Mouse (Mus musculus): ENCODE measurements around the gene Asf1b. TPM values are rescaled to one million over a fixed set of nuclear protein-coding genes. Genes with fewer than 3 reads are reported as not detected.
"Not testable (repeated sequence)": the region's sequence is repeated elsewhere in the genome, so short reads cannot be mapped to it uniquely, and the experiment has no call there.

Asf1b gene
- total RNA-seq, 2 experiments from 2014 or later: 9.2 to 12.1 TPM

DNA sequence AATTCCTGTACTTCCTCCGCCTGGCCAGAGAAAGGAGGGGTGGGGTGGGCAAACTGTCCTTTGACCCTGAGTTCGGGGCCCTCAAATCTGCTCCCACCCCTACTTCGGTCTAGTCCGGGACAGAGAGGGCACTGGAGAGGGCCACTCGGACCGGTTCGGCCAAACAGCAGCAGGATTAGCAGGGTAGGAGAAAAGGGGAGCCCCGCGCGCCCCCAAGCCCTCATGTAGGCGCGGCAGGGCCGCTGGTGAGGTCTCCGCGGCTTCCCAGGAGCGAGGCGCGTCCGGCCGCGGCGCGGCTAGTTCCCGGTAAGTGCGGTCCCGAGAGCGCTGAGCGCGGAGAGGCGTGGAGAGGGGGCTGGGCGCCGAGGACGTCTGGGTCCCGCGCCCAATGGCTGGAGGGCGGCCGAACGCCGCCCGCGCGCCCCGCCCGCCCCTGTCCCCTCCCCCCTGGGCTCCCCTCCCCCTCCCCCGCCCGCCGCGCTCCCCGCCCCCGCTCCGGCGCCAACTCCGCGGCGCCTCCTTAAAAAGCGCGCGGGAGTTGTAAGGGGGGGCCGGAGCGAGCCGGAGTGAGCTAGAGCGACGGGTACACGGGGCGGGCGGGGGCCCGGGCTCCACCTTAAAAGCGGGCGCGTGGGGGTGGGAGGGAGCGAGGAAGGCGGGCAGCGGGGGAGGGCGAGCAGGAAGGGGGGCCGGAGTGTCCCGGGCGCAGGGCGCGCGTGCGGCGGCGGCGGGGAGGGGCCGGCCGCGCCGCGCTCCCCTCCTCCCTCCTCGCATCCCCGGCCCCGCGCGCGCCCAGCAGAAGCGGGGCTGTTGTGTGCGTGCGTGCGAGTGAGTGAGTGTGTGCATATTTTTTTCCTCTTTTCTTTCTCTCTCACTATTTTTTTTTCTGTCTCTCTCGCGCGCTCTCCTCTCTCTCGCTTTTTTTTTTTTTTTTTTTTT, 41.5 kb downstream of the Asf1b start:
- DNase-seq: peak; percentile 94

GRCm38 (mm10) chr8:83997511-83998141, 42.3 kb downstream of the Asf1b start, which contains the start of gene Samd1:
Gene Samd1, plus strand, starts transcription at chr8:83997672.
- peak; percentile 68 for DNase-seq

DNA sequence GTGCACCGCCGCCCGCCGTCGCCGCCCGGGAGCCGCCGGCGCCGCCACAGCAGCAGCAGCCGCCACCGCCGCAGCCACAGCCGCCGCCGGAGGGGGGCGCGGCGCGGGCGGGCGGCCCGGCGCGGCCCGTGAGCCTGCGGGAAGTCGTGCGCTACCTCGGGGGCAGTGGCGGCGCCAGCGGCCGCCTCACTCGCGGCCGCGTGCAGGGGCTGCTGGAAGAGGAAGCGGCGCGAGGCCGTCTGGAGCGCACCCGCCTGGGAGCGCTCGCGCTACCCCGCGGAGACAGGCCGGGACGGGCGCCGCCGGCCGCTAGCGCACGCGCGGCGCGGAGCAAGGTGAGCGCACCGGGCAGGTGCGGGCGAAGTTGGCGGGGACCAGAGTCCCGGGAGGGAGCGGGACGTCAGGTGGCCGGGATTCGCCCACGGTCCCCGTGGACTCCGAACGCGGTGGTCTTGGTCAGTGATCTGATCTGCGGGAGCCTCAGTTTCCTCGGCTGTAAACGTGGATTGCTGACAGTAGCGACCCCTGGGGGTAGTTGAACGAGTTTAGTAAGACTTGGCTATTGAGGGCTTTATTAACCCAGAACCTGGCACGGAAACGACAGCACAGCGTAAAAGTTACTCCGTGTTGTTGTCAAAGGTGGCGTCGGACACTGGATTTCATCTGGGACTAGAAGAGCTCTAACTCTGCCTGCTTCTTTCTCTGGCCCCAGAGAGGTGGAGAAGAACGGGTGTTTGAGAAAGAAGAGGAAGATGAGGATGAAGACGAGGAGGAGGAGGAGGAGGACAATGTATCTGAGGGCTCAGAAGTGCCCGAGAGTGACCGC, 43.1 kb downstream of the Asf1b start:
- peak; percentile 68 for DNase-seq

- DNase-seq: peak; percentile 27
Observed at GRCm38 (mm10) chr8:83999057-83999705, 43.9 kb downstream of the Asf1b start.

DNA sequence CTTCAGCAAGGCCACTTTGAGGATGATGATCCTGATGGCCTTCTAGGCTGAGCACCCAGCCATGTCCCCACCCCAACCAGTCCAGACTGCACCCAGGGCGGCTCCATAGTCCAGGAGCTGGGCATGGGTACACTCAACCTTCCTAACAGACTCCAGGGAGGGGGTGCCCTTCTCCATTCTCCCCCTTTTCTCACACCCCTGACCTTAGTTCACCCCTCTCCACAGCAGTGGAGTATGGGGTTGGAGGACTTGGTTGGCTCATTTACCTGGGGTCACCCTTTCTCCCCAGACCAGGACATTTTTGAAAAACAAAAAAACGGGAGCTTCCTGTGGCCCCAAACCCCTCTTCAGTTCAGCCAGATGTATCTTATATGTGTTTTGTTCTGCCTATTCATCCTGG, 44.5 kb downstream of the Asf1b start:
- no peak for DNase-seq

- no peak for DNase-seq
Observed at GRCm38 (mm10) chr8:84001281-84002000, 46.1 kb downstream of the Asf1b start, which contains the start of gene 1700067K01Rik. Gene 1700067K01Rik, plus strand, starts transcription at chr8:84001502.

- no peak for DNase-seq
Observed at GRCm38 (mm10) chr8:84002957-84003611, 47.8 kb downstream of the Asf1b start.

- no peak for DNase-seq
Observed at GRCm38 (mm10) chr8:84003612-84004246, 48.4 kb downstream of the Asf1b start.

DNA sequence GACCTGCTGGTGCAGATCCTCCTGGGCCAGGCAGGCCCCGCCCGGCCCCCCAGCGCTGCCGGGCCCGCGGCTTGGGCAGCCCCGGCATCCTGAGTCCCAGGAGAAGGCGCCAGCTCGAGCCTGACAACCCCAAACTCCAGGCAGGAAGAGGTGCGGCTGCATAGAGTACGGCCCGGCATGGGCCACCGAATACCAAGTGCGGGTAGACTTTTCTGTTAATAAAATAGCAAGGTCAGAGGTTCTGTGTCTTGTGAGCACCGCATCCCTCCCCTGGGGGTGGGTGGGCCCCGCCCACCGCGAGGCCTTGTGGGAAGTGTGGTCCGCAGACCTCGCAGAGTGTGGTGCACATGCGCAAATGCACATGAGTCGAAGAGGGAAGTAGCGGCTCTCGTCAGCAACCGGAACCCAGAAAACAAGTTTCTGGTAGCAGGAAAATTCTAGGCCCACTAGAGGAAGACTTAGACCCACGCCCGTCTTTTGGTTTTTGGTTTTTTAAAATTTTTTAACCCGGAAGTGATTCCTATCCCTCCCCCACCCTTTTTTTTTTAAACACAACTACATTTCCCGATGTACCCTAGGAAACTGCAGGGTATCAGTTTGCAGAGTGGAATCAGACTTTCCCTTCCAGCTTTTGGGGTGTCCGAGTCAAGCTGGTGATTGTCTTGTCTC, 49.4 kb downstream of the Asf1b start:
- peak; percentile 96 for DNase-seq

GRCm38 (mm10) chr8:84005502-84005901, 50.2 kb downstream of the Asf1b start:
- not testable (repeated sequence) for DNase-seq

GRCm38 (mm10) chr8:84008362-84008761, 53.1 kb downstream of the Asf1b start:
- DNase-seq: peak; percentile 28

- peak; percentile 94 for DNase-seq
Observed at GRCm38 (mm10) chr8:84009876-84010275, 54.6 kb downstream of the Asf1b start.

DNA sequence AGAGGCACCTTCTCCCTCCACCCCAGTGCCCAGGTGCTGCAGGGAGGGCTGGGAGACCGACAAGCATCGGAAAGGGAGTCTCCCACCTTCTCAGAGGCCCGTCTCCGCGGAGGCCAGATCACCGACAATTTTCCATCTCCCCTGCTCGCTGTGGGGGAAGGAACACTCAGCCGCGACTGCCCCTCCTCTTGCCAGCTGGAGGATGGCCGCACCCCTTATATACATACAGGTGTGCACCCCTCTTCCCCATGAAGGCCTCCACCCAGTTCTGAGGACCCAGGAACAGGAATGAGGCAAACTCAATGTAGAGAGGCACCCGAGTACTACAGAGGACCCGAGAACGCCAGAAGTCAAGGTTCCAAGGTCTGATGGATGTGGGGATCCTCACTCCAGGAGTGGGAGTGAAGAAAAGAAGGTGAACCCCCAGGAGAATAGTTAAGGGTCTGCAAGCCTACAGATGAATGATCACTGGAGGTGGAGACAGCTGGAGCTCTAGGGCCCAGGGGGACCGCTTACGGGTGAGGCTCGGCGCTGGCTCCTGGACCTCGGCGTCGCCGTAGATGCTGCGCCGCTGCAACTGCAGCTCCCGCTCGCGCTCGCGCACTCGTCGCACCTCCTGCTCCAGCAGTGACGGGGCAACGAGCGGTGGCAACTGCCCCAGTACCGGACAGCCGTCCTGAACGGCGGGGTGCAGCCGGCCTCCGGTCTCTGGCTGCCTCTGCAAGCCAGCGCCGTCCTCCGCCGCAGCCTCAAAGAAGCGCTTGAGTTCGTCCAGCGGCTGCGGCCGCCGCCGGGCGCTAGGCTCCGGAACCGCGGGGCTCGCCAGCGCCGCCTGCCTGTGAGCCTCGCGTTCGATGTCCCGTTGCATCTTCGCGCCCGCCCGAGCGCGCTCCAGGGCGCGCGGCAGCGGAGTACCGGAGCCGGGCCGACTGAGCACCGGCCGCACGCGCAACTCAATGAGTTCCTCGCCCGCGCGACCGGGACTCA, 55.6 kb downstream of the Asf1b start:
- DNase-seq: peak; percentile 90

GRCm38 (mm10) chr8:84011705-84012498, 56.6 kb downstream of the Asf1b start, which contains the start of gene 2210011C24Rik:
Gene 2210011C24Rik, minus strand, starts transcription at chr8:84012171.
- peak; percentile 38 for DNase-seq

DNA sequence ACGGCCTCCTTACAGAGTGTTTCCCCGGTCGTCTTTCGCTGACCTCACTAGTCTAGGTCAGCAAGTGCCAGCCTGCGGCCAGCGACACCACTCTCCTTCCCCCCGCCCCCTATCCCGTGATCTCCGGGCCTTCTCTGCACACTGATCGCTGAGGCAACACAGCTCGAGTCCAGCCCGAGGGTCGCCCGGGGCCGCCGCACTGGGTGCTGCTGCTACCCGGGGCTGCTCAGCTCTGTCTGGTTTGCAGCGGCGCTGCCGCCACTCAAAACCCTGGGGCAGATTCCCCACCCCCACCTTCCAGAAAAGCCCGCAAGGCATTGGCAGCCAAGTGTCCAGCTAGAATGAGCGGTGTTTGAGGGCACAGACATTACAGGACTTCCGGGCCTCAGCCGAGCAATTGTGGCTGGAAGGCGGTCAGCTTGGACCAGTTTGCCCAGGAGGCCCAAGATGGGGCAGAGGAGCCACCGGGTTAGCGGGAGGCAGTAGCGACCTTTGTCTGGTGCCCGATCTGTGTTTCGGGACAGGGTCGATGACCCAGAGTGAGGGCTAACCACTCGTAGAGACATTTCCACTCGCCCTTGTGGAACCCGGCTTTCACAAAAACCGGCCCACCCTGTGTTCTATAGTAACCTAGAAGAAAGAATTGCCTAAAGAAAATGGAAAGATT, 57.3 kb downstream of the Asf1b start:
- DNase-seq: peak; percentile 26

DNA sequence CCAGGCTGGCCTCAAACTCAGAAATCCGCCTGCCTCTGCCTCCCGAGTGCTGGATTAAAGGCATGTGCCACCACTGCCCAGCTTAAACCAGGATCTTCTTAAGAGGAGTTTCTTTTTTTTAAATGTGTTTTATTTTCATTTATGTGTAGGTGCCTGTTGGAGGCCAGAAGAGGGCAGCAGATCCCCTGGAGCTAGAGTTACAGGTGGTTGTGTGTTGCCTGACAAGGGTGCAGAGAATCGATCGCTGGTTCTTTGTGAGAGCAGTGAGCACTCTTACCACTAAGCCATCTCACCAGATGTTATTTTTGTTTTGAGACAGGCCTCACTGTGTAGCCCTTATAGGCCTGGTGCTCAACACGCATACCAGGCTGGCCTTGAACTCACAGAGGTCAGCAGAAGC, 60.5 kb downstream of the Asf1b start:
- DNase-seq: no peak

GRCm38 (mm10) chr8:84019738-84020137, 64.4 kb downstream of the Asf1b start:
- DNase-seq: no peak
